ENCODE assay signal across 16 mouse cellular contexts in the genomic region with DNA sequence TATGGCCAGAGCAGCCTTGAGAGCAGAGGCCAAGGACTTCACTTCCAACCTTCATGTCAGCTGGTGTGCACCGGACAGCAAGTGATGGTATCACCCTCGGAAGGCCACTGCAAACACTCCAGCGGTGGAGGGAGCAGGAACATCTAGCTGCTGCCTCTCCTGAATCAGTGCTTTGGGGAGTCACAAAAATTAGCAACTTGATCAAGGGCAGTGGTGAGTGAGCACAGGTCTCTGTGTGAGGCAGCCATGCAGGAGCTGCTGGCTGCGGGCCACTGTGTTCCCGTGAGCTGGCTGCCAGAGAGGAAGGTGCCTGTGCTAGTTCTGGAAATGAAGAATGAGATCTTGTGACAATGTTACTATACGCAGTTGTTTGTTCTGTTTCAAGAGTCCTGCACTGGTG. TPM values are rescaled to one million over a fixed set of nuclear protein-coding genes. Genes with fewer than 3 reads are reported as not detected.
DNase-seq lines count a peak whose midpoint lies in the region; ATAC-seq lines count a peak whose summit lies in the region.
"Had no signal": no experiment of that assay in that cellular context is flagged by ENCODE, and none has a peak within 500 bp of the region (broad histone marks: within the 10 kb centered on the region; RNA-seq: fewer than 3 reads in every experiment).

No protein-coding gene starts in this region.

- peak; percentile 30 to 58 for DNase-seq in cerebellum, postnatal 25 days
- no peak for DNase-seq in cerebellum, adult 11 months
- DNase-seq in kidney, adult 8-10 months: peak; percentile 18 to 23
- DNase-seq in kidney, postnatal 4 days: no peak
- peak; percentile 49 to 57 for DNase-seq in heart, postnatal 14 days
- peak; percentile 52 for DNase-seq in testis, postnatal 10 days (ENCODE audit: low spot score)
- no peak for DNase-seq in ovary, postnatal 14 days (ENCODE audit: low spot score)
- DNase-seq: B cell, adult 2 months; layer of hippocampus, adult 9-11 months; lung, postnatal 36 days had no signal

- intact Hi-C loops in heart, postnatal 14 days (cut with DNase I): no loop called here

- ATAC-seq in frontal cortex, adult (ENCODE audit: low TSS enrichment): no peak
- ATAC-seq: intestine, embryonic 16.5 days; Patski had no signal

RNA-seq across cellular contexts. Expression of a gene that starts 16.0 kb away (rescaled TPM):
- 10 to 100 TPM; 24.3 to 25.1 TPM for total RNA-seq in heart, postnatal 14 days (2021)
- total RNA-seq: common myeloid progenitor, adult 5-6 weeks; granulocyte monocyte progenitor cell, adult 5-6 weeks; neutrophil, adult 5-6 weeks had no signal

Comparison
In these comparisons a context has a peak if more than half of its experiments do, and no peak if none do; other contexts are left out.
1. DNase-seq: peak in cerebellum, postnatal 25 days (2 of 2), kidney, adult 8-10 months (2 of 2), heart, postnatal 14 days (2 of 2) and testis, postnatal 10 days (single experiment); none in cerebellum, adult 11 months (single experiment), kidney, postnatal 4 days (0 of 2) and ovary, postnatal 14 days (single experiment).